Mouse (Mus musculus) spleen, adult 2 months (tissue): Measurements from ENCODE around the gene Btnl6. TPM values are rescaled to one million over a fixed set of nuclear protein-coding genes. Genes with fewer than 3 reads are reported as not detected.
"Not testable (repeated sequence)": the region's sequence is repeated elsewhere in the genome, so short reads cannot be mapped to it uniquely, and the experiment has no call there.

ENCODE experiments used
- DNase-seq, 2 experiments: peaks; one replicate each; pipeline versions ENCODE4 v3.0.0 to v3.0.0-alpha.2; 2012 to 2021; ENCODE audit warnings: low spot score in 2 of 2, low read depth in 1 of 2
- H3K27ac ChIP-seq: fragments of 200-500 bp; 2 replicates; pipeline ENCODE4 v1.5.1; 2012; ENCODE audit warnings: low read length, inconsistent platforms; ENCODE audit not compliant: insufficient read depth
- H3K27me3 ChIP-seq: fragments of 200-500 bp; 2 replicates; pipeline ENCODE4 v1.6.1; 2012; ENCODE audit warnings: mild to moderate bottlenecking, moderate library complexity, low read length, inconsistent platforms; ENCODE audit not compliant: control insufficient read depth, insufficient read depth
- H3K36me3 ChIP-seq: fragments of 200-500 bp; 2 replicates; pipeline ENCODE4 v1.6.1; 2012; ENCODE audit warnings: mild to moderate bottlenecking, low read length, inconsistent platforms; ENCODE audit not compliant: control insufficient read depth, insufficient read depth
- H3K4me1 ChIP-seq: fragments of 200-500 bp; 2 replicates; pipeline ENCODE4 v1.6.1; 2011; ENCODE audit warnings: inconsistent platforms; ENCODE audit not compliant: control insufficient read depth, insufficient read depth, insufficient read length
- H3K4me3 ChIP-seq: fragments of 200-500 bp; 2 replicates; pipeline ENCODE4 v1.5.1; 2011; ENCODE audit warnings: mild to moderate bottlenecking, inconsistent platforms; ENCODE audit not compliant: insufficient read depth, insufficient read length; ENCODE audit errors: extremely low read depth
- CTCF ChIP-seq: fragments of 200-500 bp; IDR thresholded peaks from 2 replicates; pipeline ENCODE4 v1.5.1; 2011; ENCODE audit warnings: mild to moderate bottlenecking, inconsistent platforms; ENCODE audit not compliant: insufficient read depth, insufficient read length, insufficient replicate concordance; ENCODE audit errors: extremely low read depth
- POLR2A ChIP-seq: fragments of 200-500 bp; IDR thresholded peaks from 2 replicates; pipeline ENCODE4 v1.6.1; 2011; ENCODE audit warnings: low read depth, low read length, inconsistent platforms
- WGBS: fragments of 180-500 bp; shearing (Covaris S2); methylation state at CpG from one replicate; pipeline ENCODE4 v1.1.7; 2018; 5-methylcytosine and 5-hydroxymethylcytosine counted together
- polyA plus RNA-seq: library from polyadenylated mRNA; depleted of rRNA; stranded (reverse); fragments of >200 nt; gene quantifications from 2 replicates; pipeline ENCODE4 v1.2.3, GENCODE M21; 2012

The Btnl6 gene
- polyA plus RNA-seq, 1 experiment, result 0.68 TPM

- no peaks in the 10 kb centered on the region for H3K27me3 ChIP-seq
- H3K4me3 ChIP-seq, result no peak overlapping the region
- no peak for TF ChIP-seq POLR2A
- TF ChIP-seq CTCF, result no peak
- H3K4me1 ChIP-seq, result no peaks in the 10 kb centered on the region
- DNase-seq, result no peak
- no peaks in the 10 kb centered on the region for H3K36me3 ChIP-seq
- WGBS, result 94% methylated on average over 1 of the region's 1 CpGs
- H3K27ac ChIP-seq, result no peak overlapping the region
Measured at GRCm38 (mm10) chr17:34546797-34547196, 29.6 kb upstream of the Btnl6 start.

- H3K27ac ChIP-seq, H3K36me3 ChIP-seq, H3K4me1 ChIP-seq, H3K4me3 ChIP-seq, DNase-seq, H3K27me3 ChIP-seq: not testable (repeated sequence)
- 91% methylated on average over 13 of the region's 13 CpGs for WGBS
Measured at GRCm38 (mm10) chr17:34543567-34543966, 26.4 kb upstream of the Btnl6 start.

DNA sequence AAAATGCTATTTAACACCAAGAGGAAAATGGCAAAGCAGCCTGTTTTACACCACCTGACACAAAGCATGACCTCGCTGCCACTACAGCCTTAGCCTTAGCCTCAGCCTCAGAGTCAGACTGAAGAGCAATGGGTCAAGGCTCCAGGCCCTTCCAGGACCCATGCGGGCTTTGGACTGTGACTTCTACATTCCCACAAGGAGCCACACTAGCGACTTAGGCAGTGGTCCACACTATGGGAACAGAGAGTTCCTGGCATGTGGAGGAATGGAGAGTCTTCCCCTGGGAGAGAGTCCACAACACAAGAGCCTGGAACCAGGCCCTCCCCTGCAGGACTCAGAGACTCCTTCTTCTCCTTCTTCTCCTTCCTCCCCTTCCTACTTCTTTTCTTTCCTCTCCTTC is 15.5 kb upstream of the Btnl6 start:
- TF ChIP-seq CTCF (no peak), POLR2A (no peak)
- no peak for DNase-seq
- WGBS, result 83% methylated on average over 3 of the region's 3 CpGs

DNA sequence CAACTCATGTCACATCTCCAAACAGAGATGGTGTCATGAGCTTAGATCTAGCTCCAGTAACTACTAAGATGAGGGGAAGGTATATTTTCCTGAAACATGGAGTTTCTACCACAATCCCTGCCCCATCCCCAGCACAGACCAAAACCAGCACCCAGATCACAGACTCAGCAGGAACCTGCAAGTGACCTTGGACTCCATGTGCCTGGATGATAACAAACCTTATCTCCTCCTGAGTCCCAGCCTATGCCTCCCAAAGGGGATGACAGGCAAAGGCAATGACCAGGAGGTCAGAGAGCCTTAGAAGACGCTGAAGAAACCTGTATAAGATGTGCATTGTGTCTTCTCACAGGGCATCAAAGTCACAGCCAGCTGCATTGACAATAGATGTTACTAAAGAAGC is 1.8 kb upstream of the Btnl6 start:
- TF ChIP-seq CTCF (no peak), POLR2A (no peak)
- Histone ChIP-seq H3K27me3 (no peaks in the 10 kb centered on the region), H3K4me3 (no peak overlapping the region), H3K36me3 (no peaks in the 10 kb centered on the region), H3K27ac (no peak overlapping the region), H3K4me1 (no peaks in the 10 kb centered on the region)
- DNase-seq, result no peak
- 68% methylated on average over 1 of the region's 1 CpGs for WGBS

More for the DNA sequence above, 15.5 kb upstream of the Btnl6 start:
- no peaks in the 10 kb centered on the region for H3K4me1 ChIP-seq
- no peaks in the 10 kb centered on the region for H3K27me3 ChIP-seq
- no peak overlapping the region for H3K4me3 ChIP-seq
- H3K36me3 ChIP-seq, result no peaks in the 10 kb centered on the region
- H3K27ac ChIP-seq, result no peak overlapping the region

GRCm38 (mm10) chr17:34518571-34518970 is 1.4 kb upstream of the Btnl6 start:
- H3K4me1 ChIP-seq, H3K36me3 ChIP-seq, H3K27me3 ChIP-seq, H3K27ac ChIP-seq, DNase-seq, H3K4me3 ChIP-seq: not testable (repeated sequence)
- WGBS, result 60% methylated on average over 3 of the region's 3 CpGs

DNA sequence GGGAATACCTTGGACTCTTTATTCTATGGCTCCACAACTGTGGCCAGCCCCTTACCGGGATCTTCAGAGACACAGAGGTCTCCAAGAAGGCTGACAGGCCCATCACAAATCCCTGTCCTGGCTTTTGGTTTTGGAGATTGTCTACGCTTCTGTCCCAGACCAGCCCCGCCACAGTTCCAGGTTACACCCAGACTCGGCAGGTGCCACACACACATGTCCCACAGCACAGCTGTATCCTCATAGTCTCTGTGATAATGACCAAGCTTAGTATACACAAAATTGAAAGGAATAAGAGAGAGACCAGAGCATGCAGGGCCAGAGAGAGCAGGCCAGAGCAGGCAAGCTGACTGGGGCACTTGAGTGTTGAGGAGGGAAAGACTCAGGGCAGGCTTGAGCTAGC is 643 bp upstream of the Btnl6 start:
- 85% methylated on average over 4 of the region's 4 CpGs for WGBS
- no peak for DNase-seq
- H3K36me3 ChIP-seq, result no peaks in the 10 kb centered on the region
- H3K4me3 ChIP-seq, result no peak overlapping the region
- no peaks in the 10 kb centered on the region for H3K27me3 ChIP-seq
- no peak overlapping the region for H3K27ac ChIP-seq
- no peaks in the 10 kb centered on the region for H3K4me1 ChIP-seq
- TF ChIP-seq CTCF (no peak), POLR2A (no peak)

- DNase-seq, result no peak
- Histone ChIP-seq H3K4me3 (no peak overlapping the region), H3K27ac (no peak overlapping the region), H3K27me3 (no peaks in the 10 kb centered on the region), H3K36me3 (no peaks in the 10 kb centered on the region), H3K4me1 (no peaks in the 10 kb centered on the region)
- TF ChIP-seq POLR2A (no peak), CTCF (no peak)
- 84% methylated on average over 2 of the region's 2 CpGs for WGBS
Measured at GRCm38 (mm10) chr17:34516514-34516913, 638 bp downstream of the Btnl6 start.

DNA sequence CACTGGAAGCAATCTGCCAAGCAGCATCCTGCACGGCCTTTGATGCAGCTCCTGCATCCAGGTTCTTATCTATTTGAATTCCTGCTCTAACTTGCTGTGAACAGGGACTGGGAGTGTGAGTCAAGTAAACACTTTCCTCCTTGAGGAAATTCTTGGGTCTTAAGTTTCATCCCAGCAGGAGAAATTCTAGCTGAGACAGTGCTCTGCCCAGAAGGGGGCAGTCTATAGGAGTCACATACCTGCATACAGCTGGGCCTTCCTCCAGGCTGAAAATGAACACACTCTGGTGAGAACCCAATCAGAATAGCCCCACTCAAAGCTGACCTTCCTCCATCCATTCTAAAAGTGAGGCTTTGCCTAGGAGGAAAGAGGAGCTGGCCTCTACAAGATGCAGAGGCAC is 5.4 kb downstream of the Btnl6 start:
- H3K27ac ChIP-seq, DNase-seq, H3K4me1 ChIP-seq, H3K4me3 ChIP-seq, H3K36me3 ChIP-seq, H3K27me3 ChIP-seq: not testable (repeated sequence)
- WGBS, result 82% methylated on average over 1 of the region's 1 CpGs
